Mouse (Mus musculus) left cerebral cortex, adult 18-20 months (tissue): ENCODE data around the gene Clta. TPM values are rescaled to one million over a fixed set of nuclear protein-coding genes. Genes with fewer than 3 reads are reported as not detected.

Source experiments
- DNase-seq, 2 experiments: peaks; one replicate each; pipeline ENCODE4 v3.0.0; 2021 to 2022; ENCODE audit warnings: low spot score in 2 of 2, mixed read lengths in 1 of 2
- total RNA-seq, 2 experiments: library from RNA; stranded (reverse); gene quantifications; 2 replicates each; pipeline ENCODE4 v1.2.3; 2021

Gene Clta
- total RNA-seq, 2 experiments from 2014 or later: 291 to 294 TPM

DNA sequence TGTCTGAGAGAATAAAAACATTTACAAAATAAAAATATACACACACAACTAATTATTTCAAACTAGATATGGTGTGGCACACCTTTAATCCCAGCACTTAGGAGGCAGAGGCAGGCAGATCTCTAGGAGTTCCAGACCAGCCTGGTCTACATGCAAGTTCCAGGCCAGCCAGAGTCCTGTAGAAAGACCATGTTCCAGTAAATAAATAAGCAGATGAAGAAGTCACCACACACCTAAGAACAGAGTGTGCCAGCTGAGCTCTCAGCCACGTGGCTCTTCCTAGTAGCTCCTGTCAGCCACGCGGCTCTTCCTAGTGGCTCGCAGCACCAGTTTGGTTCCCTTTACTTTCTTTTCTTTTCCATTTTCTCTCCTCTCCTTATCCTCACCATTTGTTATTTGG is 65.2 kb downstream of the Clta start:
- no peak for DNase-seq

DNA sequence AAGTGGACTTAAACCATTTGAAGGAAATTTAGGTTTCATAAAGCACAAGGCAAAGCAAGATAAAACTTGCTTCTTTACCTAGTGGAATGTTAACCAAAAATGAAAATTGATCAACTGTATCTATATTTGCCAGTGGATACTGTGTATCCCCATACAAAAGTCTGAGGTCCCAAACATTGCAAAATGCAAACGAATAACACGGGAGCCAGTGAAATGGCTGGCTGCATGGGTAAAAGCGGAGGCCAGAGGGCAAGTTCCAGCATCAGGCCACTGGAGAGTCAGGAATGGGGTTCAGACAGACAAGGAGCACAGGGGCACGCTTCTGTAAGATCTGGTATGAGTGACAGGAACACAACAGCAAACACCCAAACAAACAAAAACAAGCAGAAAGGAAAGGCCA is 66.4 kb downstream of the Clta start:
- no peak for DNase-seq

DNA sequence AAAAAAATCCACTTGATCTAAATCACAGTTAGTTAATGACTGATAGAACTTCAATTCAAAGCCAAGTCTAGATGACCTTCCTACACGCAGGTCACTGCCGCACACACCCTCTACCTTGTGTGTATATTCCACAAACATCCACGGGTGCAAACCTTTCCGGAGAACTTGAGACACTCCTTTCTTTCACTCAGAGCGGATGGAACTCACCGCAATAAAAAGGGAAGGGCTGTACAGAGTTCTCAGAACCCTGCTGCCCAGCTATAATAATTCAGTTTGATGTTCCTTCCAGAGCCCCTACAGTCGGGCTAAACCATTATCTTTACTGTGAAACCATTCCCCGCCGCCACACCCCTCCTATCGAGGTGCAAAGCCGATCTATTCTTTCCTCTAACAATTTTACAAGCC is 67.5 kb downstream of the Clta start:
- DNase-seq: no peak

DNA sequence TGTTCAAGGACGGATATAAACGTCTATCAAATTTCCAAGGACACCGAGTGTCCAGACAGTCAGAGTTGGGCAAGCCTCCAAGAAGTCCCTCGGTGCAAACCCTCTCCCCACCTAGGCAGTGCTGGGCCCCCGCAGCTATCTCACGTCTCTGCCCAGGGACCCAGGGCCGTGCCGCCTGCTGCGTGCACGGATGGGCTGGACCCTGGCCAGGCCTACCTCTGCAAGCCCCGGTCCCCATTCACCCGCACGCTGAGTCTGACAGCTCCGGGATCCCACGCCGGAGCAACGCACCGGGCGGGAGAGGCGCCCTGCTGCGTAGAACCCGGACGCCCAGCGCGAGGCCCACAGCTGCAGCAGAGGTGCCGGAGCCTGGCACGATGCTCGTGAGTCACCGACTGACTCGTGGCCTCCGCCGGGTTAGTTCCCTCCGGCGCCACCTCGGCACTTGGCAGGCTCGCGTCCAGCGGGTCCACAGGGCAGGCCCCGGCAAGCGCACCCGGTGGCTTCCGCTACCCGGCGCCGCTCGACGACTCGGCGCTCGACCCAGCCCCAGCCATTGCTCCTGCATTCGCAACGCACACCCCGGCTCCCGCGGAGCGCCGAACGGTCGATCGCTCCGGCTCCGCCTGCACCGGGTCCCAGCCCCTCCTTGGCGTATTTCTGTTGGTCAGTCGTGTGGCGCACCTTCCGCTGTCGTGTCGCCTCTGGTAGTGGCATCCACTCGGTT is 68.1 kb downstream of the Clta start:
- peak; percentile 82 to 93 for DNase-seq

DNA sequence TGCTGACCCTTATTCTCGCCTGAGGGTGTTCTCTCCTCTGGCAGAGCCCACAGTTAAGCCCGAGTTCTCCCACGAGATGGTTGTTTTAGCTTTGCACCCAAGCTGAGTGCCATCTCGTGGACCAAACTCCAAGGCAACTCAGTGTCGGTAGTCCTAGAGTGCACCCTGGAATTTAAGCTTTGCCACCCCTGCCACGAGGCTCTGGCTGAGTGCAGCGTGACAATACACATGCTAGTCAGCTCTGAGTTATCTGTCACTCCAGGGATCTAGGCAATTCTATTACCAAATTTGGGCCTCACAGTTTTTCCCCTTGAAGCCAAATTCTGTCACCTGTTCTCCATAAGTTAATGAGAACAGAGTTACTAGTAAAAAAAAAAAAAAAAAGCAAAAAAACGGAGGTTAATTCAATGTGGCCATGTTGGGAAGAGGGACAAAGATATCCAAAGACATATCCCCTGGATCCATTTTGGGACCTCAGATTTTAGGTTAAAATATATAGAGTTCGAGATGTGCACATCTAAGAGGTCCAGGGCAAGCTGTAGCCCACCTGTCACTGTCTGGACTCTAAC is 68.7 kb downstream of the Clta start:
- no peak for DNase-seq

DNA sequence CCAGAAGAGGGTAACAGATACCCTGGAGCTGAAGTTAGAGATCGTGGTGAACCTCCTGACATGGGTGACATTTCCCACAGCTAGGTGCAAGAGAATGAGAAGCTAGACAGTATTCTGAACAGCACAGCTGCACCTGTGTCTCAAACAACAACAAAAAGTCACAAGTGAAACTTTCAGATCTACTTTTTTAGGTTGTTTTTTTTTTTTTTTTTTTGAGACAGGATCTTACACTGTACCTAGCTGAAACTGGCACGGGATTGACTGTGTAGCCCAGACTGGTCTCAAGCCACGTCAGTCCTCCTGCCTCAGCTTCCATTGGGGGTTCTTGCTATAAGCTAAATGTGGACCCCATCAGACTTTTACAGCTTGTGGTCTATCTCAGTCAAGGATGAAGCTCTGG is 69.5 kb downstream of the Clta start:
- DNase-seq: no peak

DNA sequence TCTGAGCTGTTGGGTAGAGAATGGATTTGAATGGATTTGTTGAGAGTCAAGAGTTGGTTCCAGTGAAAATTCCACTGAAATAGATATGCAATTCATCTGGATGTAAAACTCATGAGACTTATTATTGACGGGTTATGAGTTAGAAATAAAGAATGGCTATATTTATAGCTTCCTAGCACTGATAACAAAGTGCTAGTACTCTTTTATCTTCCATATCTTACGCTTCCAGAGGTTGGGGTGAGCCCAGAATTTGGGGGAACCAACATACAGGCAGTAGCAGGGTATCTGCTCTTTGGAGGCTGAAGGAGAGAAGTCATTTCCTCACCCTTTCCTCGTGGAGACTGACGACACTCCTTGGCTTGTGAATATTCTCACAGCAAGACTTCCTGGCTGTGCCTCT is 70.2 kb downstream of the Clta start:
- no peak for DNase-seq

DNA sequence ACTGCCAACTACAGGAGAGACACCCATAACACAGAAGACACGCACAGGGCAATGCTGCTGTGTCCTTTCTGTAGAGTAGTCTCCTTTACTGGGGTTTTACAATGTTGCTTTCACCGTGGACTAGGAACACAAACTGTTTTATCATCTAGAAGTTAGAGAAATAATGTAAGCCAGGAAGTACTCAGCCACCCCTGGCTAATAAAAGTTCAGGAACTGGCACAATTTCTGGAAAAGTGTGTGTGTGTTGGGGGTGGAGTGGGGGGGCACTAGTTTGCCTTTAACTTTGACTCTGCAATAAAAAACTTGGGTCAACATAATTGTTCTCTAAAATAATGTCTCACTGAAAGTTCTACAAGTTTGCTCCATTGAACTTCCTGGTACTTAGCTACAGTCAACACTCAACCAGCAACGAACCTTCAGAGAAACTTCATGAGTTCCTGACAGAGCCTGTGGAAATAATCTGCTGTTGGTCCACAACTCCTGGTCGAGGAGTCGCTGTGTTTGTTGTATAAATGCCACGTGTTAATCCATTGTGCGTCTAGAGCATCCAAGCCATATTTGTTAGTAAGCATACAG is 74.2 kb downstream of the Clta start:
- no peak for DNase-seq

Other genes starting within 250 kb of the Clta start
- not detected for gene Olfr159, start 233.4 kb upstream of the Clta start, total RNA-seq
- not detected for gene Olfr156, start 180.6 kb upstream of the Clta start, total RNA-seq
- not detected for gene Olfr157, start 164.3 kb upstream of the Clta start, total RNA-seq
- gene Olfr155, start 152.9 kb upstream of the Clta start, total RNA-seq: not detected
- gene Reck, start 128.9 kb upstream of the Clta start, total RNA-seq: 1 to 10 TPM; 6.5 to 8.3 TPM
- gene Glipr2, start 47.1 kb upstream of the Clta start, total RNA-seq: 1 to 10 TPM; 3.1 to 4.1 TPM
- gene Ccin, start 21.0 kb upstream of the Clta start, total RNA-seq: not detected
- 10 to 100 TPM; 45.3 to 54.3 TPM for gene Gne, start 79.7 kb downstream of the Clta start, total RNA-seq
- gene Rnf38, start 229.3 kb downstream of the Clta start, total RNA-seq: 10 to 100 TPM; 56.1 to 61.6 TPM